ENCODE assay signal across 13 mouse cellular contexts in the genomic region with DNA sequence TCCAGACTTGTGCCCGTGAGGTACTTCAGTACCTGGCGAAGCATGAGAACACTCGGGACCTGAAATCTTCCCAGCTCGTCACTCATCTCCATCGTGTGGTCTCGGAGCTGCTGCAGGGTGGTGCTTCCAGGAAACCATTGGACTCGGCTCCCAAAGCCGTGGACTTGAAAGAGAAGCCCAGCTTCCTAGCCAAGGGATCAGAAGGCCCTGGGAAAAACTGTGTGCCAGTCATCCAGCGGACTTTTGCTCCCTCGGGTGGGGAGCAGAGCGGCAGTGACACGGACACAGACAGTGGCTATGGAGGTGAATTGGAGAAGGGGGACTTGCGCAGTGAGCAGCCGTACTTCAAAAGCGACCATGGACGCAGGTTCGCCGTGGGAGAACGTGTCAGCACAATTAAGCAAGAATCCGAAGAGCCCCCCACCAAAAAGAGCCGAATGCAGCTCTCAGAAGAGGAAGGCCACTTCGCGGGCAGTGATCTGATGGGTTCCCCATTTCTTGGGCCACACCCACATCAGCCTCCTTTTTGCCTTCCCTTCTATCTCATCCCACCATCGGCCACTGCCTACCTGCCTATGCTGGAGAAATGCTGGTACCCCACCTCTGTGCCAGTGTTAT. TPM values are rescaled to one million over a fixed set of nuclear protein-coding genes. Genes with fewer than 3 reads are reported as not detected.
DNase-seq lines count a peak whose midpoint lies in the region; ATAC-seq and TF ChIP-seq lines count a peak whose summit lies in the region.
"Had no signal": no experiment of that assay in that cellular context is flagged by ENCODE, and none has a peak within 500 bp of the region (broad histone marks: within the 10 kb centered on the region; RNA-seq: fewer than 3 reads in every experiment).

No protein-coding gene starts in this region.

- no peaks in the 10 kb centered on the region for H3K9me3 ChIP-seq in heart, embryonic 10.5 days
- H3K9me3 ChIP-seq in kidney, embryonic 15.5 days (replicated peaks) = no peaks in the 10 kb centered on the region
- no peaks in the 10 kb centered on the region for H3K9me3 ChIP-seq in ES-Bruce4 (replicated peaks; ENCODE audit: control insufficient read depth, insufficient read depth, low read length, poor library complexity, severe bottlenecking)
- no peaks in the 10 kb centered on the region for H3K9me3 ChIP-seq in forebrain, embryonic 10.5 days
- H3K9me3 ChIP-seq: hindbrain, embryonic 15.5 days; lung, embryonic 15.5 days had no signal

- H3K4me1 ChIP-seq in heart, embryonic 10.5 days = peaks cover 41% of the 10 kb centered on the region
- H3K4me1 ChIP-seq in kidney, embryonic 15.5 days = peaks cover 46% of the 10 kb centered on the region
- peaks cover 12% of the 10 kb centered on the region for H3K4me1 ChIP-seq in ES-Bruce4 (ENCODE audit: control insufficient read depth, insufficient read depth, low read length)
- H3K4me1 ChIP-seq in forebrain, embryonic 10.5 days = peaks cover 37% of the 10 kb centered on the region

- H3K27ac ChIP-seq in heart, embryonic 10.5 days = no peak overlapping the region
- no peak overlapping the region for H3K27ac ChIP-seq in kidney, embryonic 15.5 days
- no peak overlapping the region for H3K27ac ChIP-seq in ES-Bruce4 (ENCODE audit: insufficient read depth, low read length)
- no peak overlapping the region for H3K27ac ChIP-seq in forebrain, embryonic 10.5 days
- H3K27ac ChIP-seq: hindbrain, embryonic 15.5 days; lung, embryonic 15.5 days had no signal

- 79% methylated on average over 24 of the region's 24 CpGs for WGBS in heart, embryonic 10.5 days
- WGBS in kidney, embryonic 15.5 days = 84% methylated on average over 24 of the region's 24 CpGs
- WGBS in forebrain, embryonic 10.5 days = 84% methylated on average over 24 of the region's 24 CpGs

- no peak for TF ChIP-seq CTCF in ES-Bruce4 (IDR thresholded peaks at IDR 0.05; ENCODE audit: low read depth, low read length)

- H3K27me3 ChIP-seq in heart, embryonic 10.5 days (ENCODE audit: insufficient read depth, poor library complexity, severe bottlenecking) = peaks cover 19% of the 10 kb centered on the region; the same call in 1 of the 2 replicates
- peaks cover 6% of the 10 kb centered on the region; the same call in 1 of the 2 replicates for H3K27me3 ChIP-seq in kidney, embryonic 15.5 days
- no peaks in the 10 kb centered on the region for H3K27me3 ChIP-seq in ES-Bruce4 (ENCODE audit: control insufficient read depth, insufficient read depth, low read length, poor library complexity, severe bottlenecking)
- H3K27me3 ChIP-seq in myocyte (ENCODE audit: control insufficient read depth, insufficient read depth, insufficient read length) = no peaks in the 10 kb centered on the region
- peaks cover 89% of the 10 kb centered on the region for H3K27me3 ChIP-seq in forebrain, embryonic 10.5 days (ENCODE audit: poor library complexity, severe bottlenecking)
- H3K27me3 ChIP-seq: lung, embryonic 15.5 days; Patski had no signal

- peak; percentile 92 for DNase-seq in heart, adult 11 months
- DNase-seq in heart, embryonic 10.5 days (ENCODE audit: low spot score) = no peak
- DNase-seq in kidney, postnatal 36 days = peak; percentile 31 to 48
- no peak for DNase-seq in forebrain, embryonic 10.5 days (ENCODE audit: extremely low spot score, low spot score)
- DNase-seq in embryo, embryonic 10.5 days (ENCODE audit: low spot score) = no peak
- DNase-seq: right cerebral cortex, postnatal 14 days; thymus, postnatal 36 days had no signal

- H3K79me2 ChIP-seq in myocyte (ENCODE audit: control insufficient read depth, insufficient read depth) = peaks cover 63% of the 10 kb centered on the region

- H3K36me3 ChIP-seq in heart, embryonic 10.5 days = peaks cover 20% of the 10 kb centered on the region
- H3K36me3 ChIP-seq in kidney, embryonic 15.5 days = peaks cover 18% of the 10 kb centered on the region
- H3K36me3 ChIP-seq in ES-Bruce4 (ENCODE audit: control insufficient read depth, insufficient read depth, low read length, poor library complexity, severe bottlenecking) (peaks cover 10% of the 10 kb centered on the region), myocyte (ENCODE audit: control insufficient read depth, insufficient read depth) (peaks cover 50% of the 10 kb centered on the region)
- H3K36me3 ChIP-seq in forebrain, embryonic 10.5 days (replicated peaks) = peaks cover 19% of the 10 kb centered on the region
- H3K36me3 ChIP-seq: hindbrain, embryonic 15.5 days had no signal

- no peak overlapping the region for H3K4me3 ChIP-seq in heart, embryonic 10.5 days
- H3K4me3 ChIP-seq in kidney, embryonic 15.5 days (replicated peaks) = no peak overlapping the region
- peak overlapping the region; percentile 14 for H3K4me3 ChIP-seq in ES-Bruce4 (ENCODE audit: low read depth, low read length)
- H3K4me3 ChIP-seq in myocyte = peak overlapping the region; percentile 95
- H3K4me3 ChIP-seq in forebrain, embryonic 10.5 days = no peak overlapping the region
- H3K4me3 ChIP-seq: hindbrain, embryonic 15.5 days; lung, embryonic 15.5 days had no signal

- H3K4me2 ChIP-seq in kidney, embryonic 15.5 days = no peak overlapping the region
- peak overlapping the region; percentile 97 for H3K4me2 ChIP-seq in myocyte (ENCODE audit: low read depth)
- H3K4me2 ChIP-seq: hindbrain, embryonic 15.5 days; lung, embryonic 15.5 days had no signal

- no peak overlapping the region for H3K9ac ChIP-seq in kidney, embryonic 15.5 days
- no peak overlapping the region for H3K9ac ChIP-seq in ES-Bruce4 (ENCODE audit: low read depth, poor library complexity, severe bottlenecking)
- H3K9ac ChIP-seq: hindbrain, embryonic 15.5 days; lung, embryonic 15.5 days had no signal

- TF ChIP-seq POLR2A in ES-Bruce4 (IDR thresholded peaks at IDR 0.05; ENCODE audit: insufficient read depth, low read length) (no peak), myocyte (IDR thresholded peaks at IDR 0.05; ENCODE audit: insufficient read length, low read depth) (peak; percentile 8)

- no peak for ATAC-seq in kidney, embryonic 15.5 days (replicated peaks; ENCODE audit: low FRiP score)
- ATAC-seq: Patski had no signal

- no peak overlapping the region for H3ac ChIP-seq in myocyte (ENCODE audit: control insufficient read depth, insufficient read length)

- TF ChIP-seq EP300 in ES-Bruce4 (IDR thresholded peaks at IDR 0.05; ENCODE audit: insufficient read depth, low read depth, low read length) = no peak

TF ChIP-seq in myocyte, 11 proteins besides CTCF, POLR2A, EP300 and RAD21:
- TF ChIP-seq E2F4 (IDR thresholded peaks at IDR 0.05; ENCODE audit: insufficient read depth) (no peak), POLR2AphosphoS2 (IDR thresholded peaks at IDR 0.05; ENCODE audit: insufficient read length, low read depth) (peak; percentile 62)

RNA-seq across cellular contexts. Expression of a gene that starts 4.2 kb away (rescaled TPM):
- polyA plus RNA-seq in heart, embryonic 10.5 days (2016; fragmentation: Nextera tagmentation; extraction: Ambion mirVana) = 7.8 and 10.8 TPM in 2 replicates
- polyA plus RNA-seq in kidney, embryonic 15.5 days (2015; fragmentation: Nextera tagmentation; extraction: Ambion mirVana) = 15.9 and 16.0 TPM in 2 replicates
- polyA plus RNA-seq in ES-Bruce4 (2011; ENCODE audit: insufficient read depth, insufficient read length, low read depth, missing spikeins) (39.2 and 40.3 TPM in 2 replicates), myocyte (2012; fragmentation: generic; extraction: Trizol) (120 TPM)
- 3.1 and 3.2 TPM in 2 replicates for polyA plus RNA-seq in forebrain, embryonic 10.5 days (2016; fragmentation: Nextera tagmentation; extraction: Ambion mirVana)

Comparison
In these comparisons a context has a peak if more than half of its experiments do, and no peak if none do; other contexts are left out.
1. DNase-seq: peak in heart, adult 11 months (single experiment) and kidney, postnatal 36 days (2 of 2); none in heart, embryonic 10.5 days (single experiment), forebrain, embryonic 10.5 days (single experiment) and embryo, embryonic 10.5 days (single experiment).
2. H3K4me3 ChIP-seq: peak in ES-Bruce4 (single experiment) and myocyte (single experiment); none in heart, embryonic 10.5 days (single experiment), kidney, embryonic 15.5 days (single experiment) and forebrain, embryonic 10.5 days (single experiment).